Mouse (Mus musculus): ENCODE measurements at regions not wholly inside any gene's neighbourhood (a gene's known extent, or its start where the extent isn't known, plus 50 kb on each side); places are given as distances from the start of the nearest gene placed in this dataset.

DNA sequence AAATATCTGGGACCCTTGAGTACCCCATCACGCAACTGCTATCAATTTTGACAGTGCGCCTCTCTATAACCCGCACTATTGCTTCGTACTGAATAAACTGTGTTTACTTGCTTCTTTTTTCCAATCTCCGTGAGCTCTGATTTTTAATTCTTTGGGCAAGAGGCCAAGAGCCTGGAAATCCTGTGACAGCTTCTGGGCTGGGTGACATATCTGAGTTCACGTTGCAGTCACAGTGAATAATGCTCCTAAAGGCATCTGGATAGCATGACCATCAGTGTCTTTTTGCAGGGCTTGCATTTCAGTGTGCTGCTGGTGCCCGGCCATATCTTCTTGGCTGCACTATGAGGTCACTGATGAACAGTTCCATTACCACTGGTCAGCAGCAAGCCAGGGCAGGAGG lies 158.2 kb upstream of the Mocs1 start:
- TF ChIP-seq GATA1 (IDR thresholded peaks at IDR 0.05; ENCODE audit: low read length) (no peak), TAL1 (IDR thresholded peaks at IDR 0.05; ENCODE audit: low read length) (no peak)
